Mouse (Mus musculus): ENCODE measurements around the gene Rubcnl. TPM values are rescaled to one million over a fixed set of nuclear protein-coding genes. Genes with fewer than 3 reads are reported as not detected.

Rubcnl gene
- total and polyA plus RNA-seq, 3 experiments: 0.04 to 0.06 TPM; not detected in 1

DNA sequence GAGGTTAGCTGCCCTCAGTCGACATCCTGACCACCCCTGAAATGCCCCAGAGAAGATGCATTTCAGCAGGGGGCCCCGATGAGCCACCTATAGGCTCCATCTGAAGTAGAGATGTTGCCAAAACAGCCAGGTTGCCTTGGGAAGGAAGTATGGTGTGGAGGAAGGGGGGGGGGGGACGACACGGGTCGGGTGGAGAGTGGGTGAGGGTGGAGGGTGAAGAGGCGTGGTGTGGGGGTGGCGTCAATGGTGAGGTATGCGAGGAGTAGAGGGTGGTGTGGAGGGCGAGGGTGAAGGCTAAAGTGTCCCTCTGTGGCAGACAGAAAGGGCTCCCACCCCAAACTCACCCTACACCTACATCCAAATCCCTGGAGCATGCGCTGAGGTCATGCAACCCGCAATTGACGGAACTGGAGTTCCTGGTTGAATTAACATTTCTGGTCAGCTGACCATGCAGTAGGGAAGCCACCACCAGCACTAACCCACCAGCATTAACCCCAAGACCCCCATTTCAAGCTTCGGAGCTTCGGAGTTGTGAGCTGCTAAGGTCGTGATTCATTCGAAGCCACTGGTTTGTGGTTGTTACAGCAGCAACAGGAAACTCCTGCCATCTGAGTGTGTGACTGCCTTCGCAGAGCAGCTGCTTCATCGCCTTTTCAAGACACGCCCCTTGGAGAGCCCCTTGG is 52.7 kb downstream of the Rubcnl start:
- Histone ChIP-seq H3K79me2 (ENCODE audit: control insufficient read depth, insufficient read depth, low read length, poor library complexity) (no peaks in the 10 kb centered on the region), H3K27me3 (ENCODE audit: control insufficient read depth in 1 of 2, insufficient read depth in 2 of 2, low read length in 2 of 2) (peaks cover 1 to 2% of the 10 kb centered on the region in 2 experiments; a peak in 3 of 4 replicates), H3K9me3 (replicated peaks; ENCODE audit: insufficient read depth, low read length) (no peaks in the 10 kb centered on the region), H3K4me1 (ENCODE audit: control insufficient read depth in 1 of 2, insufficient read depth in 2 of 2, low read length in 2 of 2) (no peaks in the 10 kb centered on the region), H3K36me3 (ENCODE audit: control insufficient read depth in 1 of 2, insufficient read depth in 2 of 2, low read length in 2 of 2) (no peaks in the 10 kb centered on the region), H3K4me3 (ENCODE audit: control insufficient read depth in 1 of 2, insufficient read depth in 1 of 2, low read depth in 2 of 2, low read length in 2 of 2) (no peak overlapping the region), H3K27ac (ENCODE audit: control insufficient read depth, low read depth, low read length) (no peak overlapping the region), H3K9ac (ENCODE audit: control insufficient read depth, low read depth, low read length, poor library complexity, severe bottlenecking) (no peak overlapping the region)
- no peak for TF ChIP-seq SMC3 (IDR thresholded peaks at IDR 0.05; ENCODE audit: low read depth, low read length)
- TF ChIP-seq BHLHE40 (IDR thresholded peaks at IDR 0.05; ENCODE audit: borderline replicate concordance, low read depth, low read length): no peak
- no peak for TF ChIP-seq ZKSCAN1 (IDR thresholded peaks at IDR 0.05; ENCODE audit: low read depth, low read length)
- no peak for TF ChIP-seq POLR2AphosphoS2 (IDR thresholded peaks at IDR 0.05; ENCODE audit: low read length)
- TF ChIP-seq RCOR1 (IDR thresholded peaks at IDR 0.05; ENCODE audit: low read depth, low read length): no peak
- TF ChIP-seq POLR2AphosphoS5 (IDR thresholded peaks at IDR 0.05; ENCODE audit: borderline replicate concordance, low read depth, low read length): no peak
- TF ChIP-seq USF2 (IDR thresholded peaks at IDR 0.05; ENCODE audit: borderline replicate concordance in 1 of 2, insufficient read depth in 1 of 2, low read depth in 1 of 2, low read length in 2 of 2): no peak
- TF ChIP-seq EP300 (IDR thresholded peaks at IDR 0.05; ENCODE audit: low read depth in 1 of 2, low read length in 2 of 2): no peak
- no peak for TF ChIP-seq CHD1 (IDR thresholded peaks at IDR 0.05; ENCODE audit: low read depth, low read length)
- TF ChIP-seq MAX (IDR thresholded peaks at IDR 0.05; ENCODE audit: low read length): no peak
- TF ChIP-seq TCF12 (IDR thresholded peaks at IDR 0.05; ENCODE audit: low read depth, low read length): no peak
- no peak for TF ChIP-seq UBTF (IDR thresholded peaks at IDR 0.05; ENCODE audit: borderline replicate concordance, insufficient read depth, low read depth, low read length)
- no peak for TF ChIP-seq KAT2A (conservative IDR thresholded peaks at IDR 0.05; ENCODE audit: low read depth, low read length)
- no peak for TF ChIP-seq E2F4 (IDR thresholded peaks at IDR 0.05; ENCODE audit: borderline replicate concordance, low read depth, low read length)
- no peak for TF ChIP-seq SIN3A (IDR thresholded peaks at IDR 0.05; ENCODE audit: low read length)
- no peak for TF ChIP-seq USF1 (IDR thresholded peaks at IDR 0.05; ENCODE audit: low read depth, low read length)
- no peak for DNase-seq (ENCODE audit: low read depth, low spot score)

GRCm38 (mm10) chr14:75069356-75069979 is 53.6 kb downstream of the Rubcnl start:
- H3K36me3 ChIP-seq (ENCODE audit: control insufficient read depth in 1 of 2, insufficient read depth in 2 of 2, low read length in 2 of 2): no peaks in the 10 kb centered on the region
- no peak for DNase-seq (ENCODE audit: low read depth, low spot score)
- H3K9ac ChIP-seq (ENCODE audit: control insufficient read depth, low read depth, low read length, poor library complexity, severe bottlenecking): no peak overlapping the region
- H3K27ac ChIP-seq (ENCODE audit: control insufficient read depth, low read depth, low read length): no peak overlapping the region
- H3K79me2 ChIP-seq (ENCODE audit: control insufficient read depth, insufficient read depth, low read length, poor library complexity): no peaks in the 10 kb centered on the region
- H3K9me3 ChIP-seq (replicated peaks; ENCODE audit: insufficient read depth, low read length): no peaks in the 10 kb centered on the region
- H3K27me3 ChIP-seq (ENCODE audit: control insufficient read depth in 1 of 2, insufficient read depth in 2 of 2, low read length in 2 of 2): peaks cover 1 to 2% of the 10 kb centered on the region in 2 experiments; a peak in 3 of 4 replicates
- H3K4me3 ChIP-seq (ENCODE audit: control insufficient read depth in 1 of 2, insufficient read depth in 1 of 2, low read depth in 2 of 2, low read length in 2 of 2): no peak overlapping the region
- TF ChIP-seq TCF12 (IDR thresholded peaks at IDR 0.05; ENCODE audit: low read depth, low read length): no peak
- TF ChIP-seq SIN3A (IDR thresholded peaks at IDR 0.05; ENCODE audit: low read length): no peak
- no peak for TF ChIP-seq MXI1 (IDR thresholded peaks at IDR 0.05; ENCODE audit: low read depth, low read length)
- TF ChIP-seq TAL1 (IDR thresholded peaks at IDR 0.05; ENCODE audit: low read length): no peak
- TF ChIP-seq MYC (IDR thresholded peaks at IDR 0.05; ENCODE audit: low read depth, low read length): no peak
- no peak for TF ChIP-seq ETS1 (IDR thresholded peaks at IDR 0.05; ENCODE audit: low read depth, low read length)
- TF ChIP-seq CTCF (IDR thresholded peaks at IDR 0.05 in 2 of 3, conservative IDR thresholded peaks at IDR 0.05 in 1 of 3; ENCODE audit: control insufficient read depth in 1 of 3, insufficient read depth in 1 of 3, low read depth in 2 of 3, low read length in 3 of 3, poor library complexity in 1 of 3, severe bottlenecking in 1 of 3): no peak
- TF ChIP-seq NELFE (IDR thresholded peaks at IDR 0.05; ENCODE audit: low read depth, low read length): no peak
- no peaks in the 10 kb centered on the region for H3K4me1 ChIP-seq (ENCODE audit: control insufficient read depth in 1 of 2, insufficient read depth in 2 of 2, low read length in 2 of 2)

Data from MEL (cell line).